Mouse (Mus musculus): Measurements from ENCODE around the gene Scgb2b27. TPM values are rescaled to one million over a fixed set of nuclear protein-coding genes. Genes with fewer than 3 reads are reported as not detected.

The Scgb2b27 gene
- not detected for total RNA-seq (2023)

GRCm38 (mm10) chr7:34013842-34014241 is at the start of gene Scgb2b27:
Gene Scgb2b27, minus strand, starts transcription at chr7:34013942.

DNA sequence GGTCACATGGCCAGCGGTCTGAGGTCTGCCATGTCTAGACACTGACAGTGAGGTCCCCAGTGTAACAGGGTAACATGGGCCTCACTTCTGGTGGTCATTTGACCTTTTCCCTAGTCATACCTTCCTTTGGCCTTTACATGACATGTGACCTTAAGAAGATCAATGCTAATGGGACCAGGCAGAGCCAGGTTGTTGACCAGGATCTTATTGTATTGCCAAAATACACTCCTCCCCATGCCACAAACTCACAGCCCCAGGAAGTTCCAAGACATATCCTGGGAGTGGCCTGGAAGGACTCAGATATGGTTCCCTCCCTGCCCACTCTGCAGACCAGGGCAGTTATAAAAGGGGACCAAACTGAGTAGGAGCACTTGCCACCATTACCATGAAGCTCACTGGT is 7.4 kb upstream of the Scgb2b27 start, which contains the start of gene Scgb1b27:
Gene Scgb1b27 (plus strand): TSS at position 301 of the 400 bp plus-strand sequence.

Other genes with a start within 250 kb of the Scgb2b27 start
- not detected for gene Scgb2b26, start 68.9 kb downstream of the Scgb2b27 start, total RNA-seq (2023)
- not detected for gene Scgb1b27, start 7.5 kb upstream of the Scgb2b27 start, total RNA-seq (2023)
- not detected for gene Scgb1b30, start 81.5 kb upstream of the Scgb2b27 start, total RNA-seq (2023)
- not detected for gene Wtip, start 119.3 kb upstream of the Scgb2b27 start, total RNA-seq (2023)
- 100 to 1,000 TPM; 105 to 107 TPM for gene Uba2, start 155.7 kb upstream of the Scgb2b27 start, total RNA-seq (2023)
- gene Pdcd2l, start 182.7 kb upstream of the Scgb2b27 start, total RNA-seq (2023) = 10 to 100 TPM; 41.1 to 44.9 TPM
- 100 to 1,000 TPM; 252 to 296 TPM for gene Gpi1, start 216.4 kb upstream of the Scgb2b27 start, total RNA-seq (2023)
- gene Gm6096, start 237.1 kb upstream of the Scgb2b27 start, total RNA-seq (2023) = not detected

Data from B cell, adult 67 days (primary cell).